Mouse (Mus musculus): ENCODE measurements around the gene Lysmd2. TPM values are rescaled to one million over a fixed set of nuclear protein-coding genes. Genes with fewer than 3 reads are reported as not detected.
A peak's percentile ranks its signal among the peaks of the same experiment; 100 is the strongest.
"Not testable (repeated sequence)": the region's sequence is repeated elsewhere in the genome, so short reads cannot be mapped to it uniquely, and the experiment has no call there.

Gene Lysmd2
- polyA plus RNA-seq, 1 experiment from 2014 or later: 30.0 TPM

- no peaks in the 10 kb centered on the region for H3K36me3 ChIP-seq (ENCODE audit: insufficient read depth)
- peak; percentile 31 for TF ChIP-seq CTCF (IDR thresholded peaks at IDR 0.05; ENCODE audit: low read depth)
- DNase-seq: peak; percentile 74
- H3K9me3 ChIP-seq (ENCODE audit: low read depth, low read length): no peaks in the 10 kb centered on the region
- peak within 1 kb of the TSS; percentile 59 for H3K9ac ChIP-seq
- 0 out of 2 replicates have a peak, but pooled peaks cover 5% of the 10 kb centered on the region for H3K27me3 ChIP-seq (ENCODE audit: insufficient read depth, low read length)
- WGBS: under 1% methylated on average over 74 of the region's 74 CpGs
- H3K4me2 ChIP-seq: peak within 1 kb of the TSS; percentile 99
- ATAC-seq (ENCODE audit: insufficient read depth): peak; percentile 95
- no peaks in the 10 kb centered on the region for H3K4me1 ChIP-seq (ENCODE audit: insufficient read depth)
- peak within 1 kb of the TSS; percentile 70 for H3K4me3 ChIP-seq (ENCODE audit: low read depth, low read length)
- H3K27ac ChIP-seq (ENCODE audit: low read depth): no peak within 1 kb of the TSS
Measured at GRCm38 (mm10) chr9:75610571-75611493, 14.7 kb upstream of the Lysmd2 start, which contains the start of gene Tmod2. TSS of gene Tmod2 (minus strand) at chr9:75611325.

DNA sequence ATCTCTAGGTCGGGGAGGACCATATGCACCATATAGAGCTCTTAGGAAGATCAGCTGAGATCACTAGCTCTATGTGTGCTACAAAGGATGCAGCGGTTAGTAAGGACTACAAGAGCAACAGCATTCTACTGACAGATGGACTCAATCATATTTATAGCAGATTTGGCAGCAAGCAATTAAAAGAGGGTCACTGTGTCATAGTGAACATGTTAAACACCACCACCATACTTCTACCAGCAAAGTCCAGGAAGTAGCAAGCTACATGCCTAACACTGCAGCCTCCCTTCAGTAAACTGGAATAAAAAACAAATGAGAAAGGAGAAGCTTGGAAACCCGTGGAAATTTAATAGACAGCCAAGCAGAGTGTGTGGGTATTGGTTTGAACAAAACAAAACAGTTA lies 9.0 kb upstream of the Lysmd2 start:
- no peak for TF ChIP-seq CTCF (IDR thresholded peaks at IDR 0.05; ENCODE audit: low read depth)
- Histone ChIP-seq H3K27me3 (ENCODE audit: insufficient read depth, low read length) (no peaks in the 10 kb centered on the region), H3K27ac (ENCODE audit: low read depth) (no peak overlapping the region), H3K4me1 (ENCODE audit: insufficient read depth) (no peaks in the 10 kb centered on the region), H3K4me3 (ENCODE audit: low read depth, low read length) (no peak overlapping the region), H3K9ac (no peak overlapping the region), H3K9me3 (ENCODE audit: low read depth, low read length) (no peaks in the 10 kb centered on the region), H3K36me3 (ENCODE audit: insufficient read depth) (no peaks in the 10 kb centered on the region), H3K4me2 (no peak overlapping the region)
- no peak for DNase-seq
- WGBS: 66% methylated on average over 3 of the region's 3 CpGs
- no peak for ATAC-seq (ENCODE audit: insufficient read depth)

- Histone ChIP-seq H3K9ac (no peak overlapping the region), H3K27ac (ENCODE audit: low read depth) (no peak overlapping the region), H3K27me3 (ENCODE audit: insufficient read depth, low read length) (no peaks in the 10 kb centered on the region), H3K4me2 (no peak overlapping the region), H3K36me3 (ENCODE audit: insufficient read depth) (no peaks in the 10 kb centered on the region), H3K4me3 (ENCODE audit: low read depth, low read length) (no peak overlapping the region), H3K4me1 (ENCODE audit: insufficient read depth) (no peaks in the 10 kb centered on the region), H3K9me3 (ENCODE audit: low read depth, low read length) (no peaks in the 10 kb centered on the region)
- 84% methylated on average over 6 of the region's 6 CpGs for WGBS
- 0 out of 2 replicates have a peak, but pooled peaks have one; percentile 24 for ATAC-seq (ENCODE audit: insufficient read depth)
- no peak for TF ChIP-seq CTCF (IDR thresholded peaks at IDR 0.05; ENCODE audit: low read depth)
- no peak for DNase-seq
Measured at GRCm38 (mm10) chr9:75618836-75619400, 6.6 kb upstream of the Lysmd2 start.

DNA sequence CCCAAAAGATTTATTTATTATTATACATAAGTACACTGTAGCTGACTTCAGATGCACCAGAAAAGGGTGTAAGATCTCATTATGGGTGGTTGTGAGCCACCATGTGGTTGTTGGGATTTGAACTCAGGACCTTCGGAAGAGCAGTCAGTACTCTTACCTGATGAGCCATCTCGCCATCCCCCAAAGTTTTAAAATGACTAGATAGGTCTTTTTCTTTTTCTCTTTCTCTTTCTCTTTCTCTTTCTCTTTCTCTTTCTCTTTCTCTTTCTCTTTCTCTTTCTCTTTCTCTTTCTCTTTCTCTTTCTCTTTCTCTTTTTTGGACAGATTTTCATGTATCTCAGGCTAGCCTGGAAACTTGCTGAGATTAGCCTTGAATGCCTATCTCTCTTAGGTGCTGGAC lies 5.8 kb upstream of the Lysmd2 start:
- H3K9ac ChIP-seq; ATAC-seq (ENCODE audit: insufficient read depth): not testable (repeated sequence)

GRCm38 (mm10) chr9:75621428-75621827 lies 4.1 kb upstream of the Lysmd2 start:
- Histone ChIP-seq H3K27me3 (ENCODE audit: insufficient read depth, low read length) (no peaks in the 10 kb centered on the region), H3K4me2 (no peak overlapping the region), H3K9ac (no peak overlapping the region), H3K4me1 (ENCODE audit: insufficient read depth) (no peaks in the 10 kb centered on the region), H3K9me3 (ENCODE audit: low read depth, low read length) (no peaks in the 10 kb centered on the region), H3K36me3 (ENCODE audit: insufficient read depth) (no peaks in the 10 kb centered on the region), H3K27ac (ENCODE audit: low read depth) (no peak overlapping the region), H3K4me3 (ENCODE audit: low read depth, low read length) (no peak overlapping the region)
- TF ChIP-seq CTCF (IDR thresholded peaks at IDR 0.05; ENCODE audit: low read depth): no peak
- DNase-seq (peak; percentile 44), ATAC-seq (ENCODE audit: insufficient read depth) (no peak)
- 50% methylated on average over 3 of the region's 3 CpGs for WGBS

More for the DNA sequence above, 5.8 kb upstream of the Lysmd2 start:
- not testable (repeated sequence) for H3K4me3 ChIP-seq (ENCODE audit: low read depth, low read length); H3K4me2 ChIP-seq; H3K27ac ChIP-seq (ENCODE audit: low read depth); H3K4me1 ChIP-seq (ENCODE audit: insufficient read depth); DNase-seq; H3K36me3 ChIP-seq (ENCODE audit: insufficient read depth); H3K9me3 ChIP-seq (ENCODE audit: low read depth, low read length); H3K27me3 ChIP-seq (ENCODE audit: insufficient read depth, low read length)
- 87% methylated on average over 2 of the region's 2 CpGs for WGBS

GRCm38 (mm10) chr9:75624983-75625555 lies 472 bp upstream of the Lysmd2 start:
- Histone ChIP-seq H3K9ac (peak overlapping the region; percentile 90), H3K9me3 (ENCODE audit: low read depth, low read length) (no peaks in the 10 kb centered on the region), H3K36me3 (ENCODE audit: insufficient read depth) (no peaks in the 10 kb centered on the region), H3K4me2 (peak overlapping the region; percentile 86), H3K4me3 (ENCODE audit: low read depth, low read length) (peak overlapping the region; percentile 72), H3K27me3 (ENCODE audit: insufficient read depth, low read length) (no peaks in the 10 kb centered on the region), H3K27ac (ENCODE audit: low read depth) (peak overlapping the region; percentile 75; the same call in 1 of the 2 replicates), H3K4me1 (ENCODE audit: insufficient read depth) (no peaks in the 10 kb centered on the region)
- peak; percentile 78; the same call in 1 of the 2 replicates for ATAC-seq (ENCODE audit: insufficient read depth)
- TF ChIP-seq CTCF (IDR thresholded peaks at IDR 0.05; ENCODE audit: low read depth): no peak
- DNase-seq: peak; percentile 28
- 8% methylated on average over 18 of the region's 18 CpGs for WGBS

DNA sequence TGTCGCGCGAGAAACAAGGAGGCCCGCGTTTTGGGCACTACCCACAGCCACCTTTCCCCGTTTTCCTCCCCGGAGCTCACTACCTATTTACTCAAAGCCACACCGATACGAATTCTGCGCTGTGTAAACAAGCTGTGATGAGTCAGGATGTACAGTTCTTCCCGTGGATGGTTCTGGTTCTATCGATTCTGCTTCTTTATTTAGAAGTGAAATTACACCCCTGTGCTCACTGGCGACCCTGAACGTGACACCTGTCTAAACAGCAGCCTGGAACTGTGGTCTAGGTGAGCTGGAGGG lies 715 bp downstream of the Lysmd2 start:
- WGBS: 1% methylated on average over 14 of the region's 14 CpGs
- Histone ChIP-seq H3K9ac (peak overlapping the region; percentile 90), H3K9me3 (ENCODE audit: low read depth, low read length) (no peaks in the 10 kb centered on the region), H3K4me1 (ENCODE audit: insufficient read depth) (no peaks in the 10 kb centered on the region), H3K4me2 (peak overlapping the region; percentile 86), H3K27ac (ENCODE audit: low read depth) (peak overlapping the region; percentile 75; the same call in 1 of the 2 replicates), H3K4me3 (ENCODE audit: low read depth, low read length) (peak overlapping the region; percentile 72), H3K27me3 (ENCODE audit: insufficient read depth, low read length) (no peaks in the 10 kb centered on the region), H3K36me3 (ENCODE audit: insufficient read depth) (no peaks in the 10 kb centered on the region)
- ATAC-seq (ENCODE audit: insufficient read depth) (no peak), DNase-seq (no peak)
- TF ChIP-seq CTCF (IDR thresholded peaks at IDR 0.05; ENCODE audit: low read depth): no peak

Measured in lung, embryonic 14.5 days (tissue).